Mouse (Mus musculus) lung, postnatal 36 days (tissue): ENCODE measurements at regions not wholly inside any gene's neighbourhood (a gene's known extent, or its start where the extent isn't known, plus 50 kb on each side); places are given as distances from the start of the nearest gene placed in this dataset.
A peak's percentile ranks its signal among the peaks of the same experiment; 100 is the strongest.

ENCODE experiments used
- DNase-seq: peaks from one replicate; pipeline ENCODE4 v3.0.0; 2022; ENCODE audit warnings: mixed read lengths

DNA sequence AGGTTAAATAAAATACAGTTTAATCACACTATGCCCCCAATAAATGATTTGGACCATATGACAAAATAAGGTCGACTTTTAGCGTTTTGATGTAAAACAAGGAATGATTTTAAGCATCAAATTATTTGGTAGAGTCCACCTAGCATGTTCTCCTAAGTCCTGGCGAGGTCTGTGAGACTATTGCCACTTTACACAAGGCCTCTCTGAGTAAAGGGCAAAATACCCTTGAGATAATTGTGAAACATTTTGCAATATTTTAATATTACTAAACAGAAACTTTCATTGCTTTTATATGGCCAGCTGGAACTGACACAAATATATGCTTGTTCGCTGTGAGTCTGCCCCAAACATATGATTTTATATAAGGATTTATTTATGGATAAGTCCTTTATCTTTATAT lies 629.4 kb upstream of the Zeb2 start:
- DNase-seq = no peak

DNA sequence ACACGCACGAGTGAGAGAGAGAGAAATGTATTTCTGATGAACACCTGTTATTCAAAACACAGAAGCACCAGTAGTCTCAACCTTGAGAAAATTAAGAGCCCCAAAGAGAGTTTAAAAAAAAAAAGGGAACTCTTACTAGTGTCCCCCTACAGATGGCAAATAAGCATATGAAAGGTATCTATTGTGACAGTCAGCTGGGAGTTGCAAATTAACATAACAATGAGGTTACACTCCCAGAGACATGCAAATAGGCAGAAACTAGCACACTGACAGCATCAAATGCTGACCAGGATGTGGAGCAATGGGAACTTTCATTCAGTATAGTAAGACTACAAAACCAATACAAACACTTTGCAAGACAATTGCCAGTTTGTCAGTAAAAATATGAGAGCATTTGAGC lies 619.1 kb upstream of the Zeb2 start:
- DNase-seq = no peak

DNA sequence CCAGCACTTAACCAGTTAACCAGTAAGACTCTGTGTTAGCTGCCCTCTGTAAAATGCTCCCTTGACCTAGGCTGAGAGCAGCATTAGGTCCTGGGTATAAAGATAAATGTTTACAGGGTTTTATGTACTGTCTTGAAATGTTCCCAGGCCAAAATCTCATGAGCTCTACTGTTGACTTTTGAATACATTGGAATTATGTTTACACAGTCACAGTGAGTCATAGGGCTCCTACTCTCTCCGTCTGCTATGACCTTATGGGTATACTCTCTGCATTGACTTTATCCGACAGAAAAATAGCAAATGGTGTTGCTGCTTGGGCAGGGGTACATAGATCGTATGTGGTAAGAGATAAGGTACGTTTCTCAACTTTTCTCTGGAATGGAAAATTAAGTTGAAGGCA lies 596.8 kb upstream of the Zeb2 start:
- no peak for DNase-seq

DNA sequence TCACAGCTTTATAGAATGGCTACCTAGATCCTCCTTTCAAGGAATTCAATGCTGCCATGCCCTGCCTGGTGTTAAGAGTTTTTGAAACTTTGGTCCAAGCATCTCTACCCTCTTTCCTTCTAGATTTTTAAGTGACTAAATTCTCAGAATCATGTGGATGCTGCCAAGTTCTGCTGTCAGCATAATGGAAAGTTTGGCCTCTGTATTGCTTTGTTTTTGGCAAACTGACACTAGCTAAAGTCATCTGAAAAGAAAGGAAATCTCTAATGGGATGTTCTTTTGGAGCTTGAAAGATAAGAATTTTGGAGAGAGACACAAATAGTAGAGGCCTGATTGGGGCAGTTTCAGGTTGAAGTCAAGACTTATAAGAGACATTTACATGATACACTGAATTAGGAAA lies 589.8 kb upstream of the Zeb2 start:
- DNase-seq = peak; percentile 19

DNA sequence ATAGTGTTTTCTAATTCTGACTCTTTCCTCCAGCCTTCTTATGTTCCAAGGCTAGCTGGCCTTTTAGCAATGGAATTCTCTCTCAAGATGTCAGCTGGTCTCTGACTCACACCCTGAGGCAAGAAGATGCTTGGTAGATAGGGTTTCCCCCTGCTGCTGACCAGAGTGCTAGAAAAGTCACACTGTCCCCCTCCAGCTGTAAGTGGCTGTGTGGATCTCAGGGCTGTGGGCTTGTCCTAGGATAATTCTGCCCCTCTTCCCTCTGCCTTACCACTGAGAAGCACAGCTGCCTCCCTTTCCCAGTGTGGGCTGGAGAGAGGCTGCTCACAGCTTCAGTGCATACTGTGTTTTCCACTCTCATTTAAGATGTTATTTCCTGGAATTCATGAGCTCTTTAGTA lies 585.3 kb upstream of the Zeb2 start:
- DNase-seq = no peak

DNA sequence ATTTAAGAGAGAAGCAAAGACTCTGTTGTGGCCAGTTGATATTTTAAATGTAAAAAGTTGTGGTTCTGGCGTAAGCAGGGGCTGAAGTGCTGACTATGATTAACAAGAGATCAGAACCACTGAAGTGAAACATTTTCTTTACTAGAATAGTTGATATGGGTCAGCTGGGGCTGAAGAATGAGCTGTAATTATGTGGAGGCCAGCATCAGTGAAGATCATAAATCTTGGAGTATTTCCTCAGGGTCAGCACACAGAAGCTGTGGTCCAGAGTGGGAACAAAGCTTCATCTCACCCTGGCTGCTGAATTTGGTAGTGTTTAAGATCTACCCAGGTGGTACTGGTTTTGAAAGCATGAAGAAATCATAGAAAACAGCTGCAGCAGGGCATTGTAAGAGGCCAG lies 583.4 kb upstream of the Zeb2 start:
- no peak for DNase-seq

DNA sequence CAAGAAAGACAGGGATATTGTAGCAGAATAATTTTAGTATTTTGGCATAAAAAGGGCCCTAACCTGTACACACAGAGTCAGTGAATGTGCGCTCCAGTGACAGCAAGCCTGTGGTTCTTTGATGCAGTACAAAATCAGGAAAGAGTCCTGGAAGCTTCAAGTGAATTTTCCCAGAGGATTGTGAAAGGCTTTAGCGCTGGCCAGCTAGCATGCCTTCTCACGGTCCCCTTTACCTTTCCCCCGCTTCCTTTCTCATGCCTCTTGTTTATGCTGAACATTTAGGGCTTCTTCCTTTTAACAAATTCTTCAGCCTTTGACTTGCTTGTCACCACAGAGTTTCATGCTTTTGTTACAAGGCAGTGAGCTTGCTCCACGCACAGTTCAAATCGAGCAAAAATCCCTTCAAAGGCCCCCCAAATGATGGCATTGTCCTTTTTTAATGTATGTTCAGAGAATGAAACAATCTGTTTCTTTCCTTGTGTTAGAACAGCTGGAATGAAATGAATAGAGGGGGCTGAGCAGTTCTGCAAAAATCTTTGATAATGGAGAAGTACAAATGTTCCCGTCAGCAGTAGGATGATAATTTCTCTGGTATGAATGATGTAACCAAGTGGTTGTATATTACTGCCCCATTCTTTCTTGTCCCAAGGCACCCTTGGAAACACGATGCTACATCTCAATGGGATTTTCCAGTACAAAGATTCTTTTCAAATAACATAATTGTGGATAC lies 576.3 kb upstream of the Zeb2 start:
- DNase-seq = no peak

DNA sequence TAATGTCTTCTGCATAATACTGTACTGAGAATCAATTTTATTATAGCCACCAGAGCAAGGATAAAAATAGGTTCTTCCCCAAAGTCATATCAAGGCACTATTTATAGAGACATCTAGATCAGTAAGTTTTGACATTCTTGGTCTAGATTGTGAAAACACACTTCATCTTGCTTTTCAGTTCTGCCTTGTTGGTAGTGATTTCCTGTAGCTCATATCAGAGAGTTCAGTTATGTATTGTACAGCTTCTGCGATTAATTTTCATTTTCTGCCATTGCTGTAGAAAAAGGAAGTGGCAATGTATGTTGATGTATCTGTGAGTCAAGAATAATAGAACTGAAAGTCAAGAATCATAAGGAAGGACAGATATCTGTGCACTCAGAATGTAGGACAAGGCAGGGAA lies 575.6 kb upstream of the Zeb2 start:
- no peak for DNase-seq

DNA sequence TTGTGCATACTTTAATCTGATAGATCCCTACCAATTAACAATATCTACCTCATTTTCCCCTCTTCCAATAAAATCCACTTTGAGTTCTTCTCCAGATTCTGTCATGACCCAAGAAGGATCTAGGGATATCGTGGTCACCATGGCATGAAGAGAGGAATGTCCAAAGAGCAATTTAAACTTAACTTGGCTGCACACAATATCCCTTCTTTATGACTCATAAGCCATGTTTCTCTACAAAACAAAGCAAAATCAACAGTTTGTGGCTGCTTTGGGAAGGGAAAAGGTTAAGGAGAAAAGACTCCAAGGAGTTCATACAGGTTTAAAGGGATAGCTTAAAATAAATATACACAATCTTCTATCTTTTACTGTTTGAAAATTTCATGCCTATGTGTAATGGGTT lies 571.8 kb upstream of the Zeb2 start:
- no peak for DNase-seq

DNA sequence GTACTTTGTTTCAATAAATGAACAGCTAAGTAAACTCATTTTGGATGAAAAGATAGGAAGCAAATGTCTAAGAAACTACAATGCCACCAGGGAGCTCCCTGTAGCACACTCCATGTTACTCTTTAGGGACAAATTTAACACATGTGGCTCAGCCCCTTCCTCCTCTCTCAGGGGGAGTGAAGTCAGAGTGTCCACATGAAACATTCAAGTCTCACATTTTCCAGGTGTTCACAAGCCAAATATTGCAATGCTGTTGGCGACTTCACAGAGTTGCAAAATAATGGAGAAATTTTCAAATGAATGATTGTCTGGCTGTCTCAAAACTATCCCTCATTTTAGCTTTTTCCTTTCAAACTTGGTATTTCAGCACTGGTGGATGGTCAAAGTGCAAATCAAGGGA lies 564.1 kb upstream of the Zeb2 start:
- no peak for DNase-seq

DNA sequence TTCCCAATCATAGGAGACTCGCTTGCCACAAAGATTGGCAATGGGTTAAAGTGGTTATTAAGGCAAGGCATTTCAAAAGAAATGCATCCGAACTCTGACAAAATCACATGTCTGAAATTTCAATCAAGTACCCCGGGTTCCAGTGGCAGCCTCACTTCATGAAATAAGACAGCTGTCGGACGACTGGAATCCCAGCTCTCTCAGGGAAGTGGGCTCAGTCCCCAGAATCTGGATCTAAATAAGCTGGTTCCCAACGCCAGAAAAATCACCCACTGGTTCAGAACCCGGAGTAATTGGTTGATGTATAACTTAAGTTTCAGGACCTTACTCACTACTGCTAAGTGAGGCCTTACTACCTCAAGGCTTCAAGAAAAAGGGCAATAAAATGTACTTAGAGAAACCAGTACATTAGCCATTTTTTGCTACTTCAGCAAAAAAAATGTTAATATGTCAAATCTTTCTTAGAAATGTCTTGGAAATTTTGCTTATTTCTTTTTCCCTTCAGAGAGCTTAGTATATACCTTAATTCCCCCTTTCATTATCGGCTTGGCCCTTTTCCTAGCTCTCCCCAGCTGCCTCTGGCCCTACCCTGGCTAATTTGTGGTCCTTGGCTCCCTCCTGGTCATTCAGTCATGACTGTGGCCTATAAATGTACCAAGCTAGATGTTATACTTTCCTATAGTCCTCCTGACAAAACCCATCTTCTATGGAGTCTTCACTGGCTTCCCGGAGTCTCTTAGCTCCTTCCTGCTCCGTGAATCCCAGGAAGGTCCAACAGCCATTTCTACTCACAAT lies 562.1 kb upstream of the Zeb2 start:
- no peak for DNase-seq

DNA sequence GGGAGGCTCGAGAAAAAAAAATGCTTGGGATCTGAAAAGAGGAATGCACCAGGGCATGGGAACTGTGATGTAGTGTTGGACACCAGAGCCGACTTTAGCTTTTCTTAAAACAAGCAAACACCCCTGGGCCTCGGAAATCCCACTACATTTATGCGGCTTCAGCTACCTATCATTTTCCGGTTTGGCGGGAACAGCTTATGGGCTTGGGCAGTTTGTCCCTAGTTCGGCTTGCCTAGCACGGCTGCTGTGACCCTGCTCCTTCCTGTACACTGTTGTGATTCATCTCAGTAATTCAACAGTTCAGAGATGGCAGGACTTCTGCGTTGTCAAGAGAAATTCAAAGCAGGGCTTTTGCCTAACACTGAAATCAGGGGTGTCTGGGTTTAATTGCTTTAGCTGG lies 561.5 kb upstream of the Zeb2 start:
- no peak for DNase-seq

DNA sequence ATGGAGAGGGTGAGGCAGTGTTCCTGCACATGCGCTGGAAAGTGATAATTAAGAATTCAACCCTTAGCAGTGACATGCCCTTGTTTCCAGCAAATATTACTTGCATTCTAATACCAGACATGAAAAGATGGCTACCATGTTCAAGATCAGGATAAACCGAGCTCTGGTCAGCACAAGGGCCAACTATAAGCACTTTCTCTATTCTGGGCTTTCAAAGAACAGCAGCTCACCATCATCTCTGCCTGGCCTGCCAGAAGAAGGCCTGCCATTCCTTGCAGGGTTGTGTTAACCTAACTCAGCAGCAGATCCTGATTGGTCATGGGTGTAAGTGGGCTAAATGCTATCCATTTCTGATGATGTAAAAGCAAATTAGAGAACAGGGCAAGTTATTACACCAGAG lies 558.6 kb upstream of the Zeb2 start:
- no peak for DNase-seq

DNA sequence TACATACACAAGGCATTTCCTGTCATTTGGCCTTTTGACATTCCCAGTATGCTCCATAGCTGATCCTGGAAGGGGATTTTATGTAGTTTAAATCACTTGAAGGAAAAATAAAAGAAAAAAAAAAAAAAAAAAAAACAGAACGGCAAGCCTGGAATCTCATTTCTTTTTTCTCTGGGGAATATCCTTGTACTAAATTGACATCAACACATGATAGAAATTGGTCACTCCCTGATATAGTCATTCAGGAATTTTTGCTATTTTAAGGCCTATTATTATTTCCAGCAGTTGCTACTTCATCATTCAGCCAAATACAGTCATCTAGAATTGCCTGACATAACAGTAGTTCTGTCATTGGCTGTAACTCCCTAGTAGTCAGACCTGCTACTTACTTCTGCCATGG lies 538.8 kb upstream of the Zeb2 start:
- DNase-seq = no peak

DNA sequence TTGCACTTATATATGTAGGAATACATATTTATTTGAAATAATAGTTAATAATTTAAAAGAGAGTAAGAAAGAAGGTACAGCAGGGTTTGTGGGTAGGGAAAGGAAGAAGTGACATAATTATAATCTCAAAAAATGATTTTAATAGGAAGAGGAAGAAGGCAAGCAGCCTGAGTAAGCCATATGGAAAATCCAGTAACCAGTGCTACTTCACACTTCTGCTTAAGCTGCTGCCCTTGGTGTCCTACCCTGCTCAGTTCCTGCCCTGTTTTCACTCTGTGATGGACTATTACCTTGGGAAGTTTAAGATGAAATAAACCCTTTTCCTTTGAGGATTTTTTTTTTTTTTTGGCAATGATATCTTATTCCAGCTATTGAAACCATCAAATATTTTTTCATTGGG lies 537.5 kb upstream of the Zeb2 start:
- DNase-seq = no peak

DNA sequence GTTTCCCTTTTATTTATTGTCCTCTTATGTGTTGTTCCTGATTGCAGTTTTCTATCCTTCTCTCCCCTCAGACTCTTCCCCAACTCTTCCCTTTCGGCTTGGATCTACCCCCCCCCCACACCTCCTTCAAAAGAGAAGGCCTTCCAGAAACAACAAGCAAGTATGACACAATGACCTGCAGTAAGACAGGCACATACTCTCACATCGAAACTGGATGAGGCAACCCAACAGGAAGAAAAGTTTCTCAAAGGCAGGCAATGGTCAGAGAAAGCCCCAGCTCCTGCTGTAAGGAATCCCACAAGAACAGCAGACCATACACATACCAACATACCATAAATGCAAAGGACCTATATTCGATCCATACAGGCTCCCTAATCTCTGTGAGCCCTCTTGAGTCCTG lies 535.8 kb upstream of the Zeb2 start:
- DNase-seq = no peak

DNA sequence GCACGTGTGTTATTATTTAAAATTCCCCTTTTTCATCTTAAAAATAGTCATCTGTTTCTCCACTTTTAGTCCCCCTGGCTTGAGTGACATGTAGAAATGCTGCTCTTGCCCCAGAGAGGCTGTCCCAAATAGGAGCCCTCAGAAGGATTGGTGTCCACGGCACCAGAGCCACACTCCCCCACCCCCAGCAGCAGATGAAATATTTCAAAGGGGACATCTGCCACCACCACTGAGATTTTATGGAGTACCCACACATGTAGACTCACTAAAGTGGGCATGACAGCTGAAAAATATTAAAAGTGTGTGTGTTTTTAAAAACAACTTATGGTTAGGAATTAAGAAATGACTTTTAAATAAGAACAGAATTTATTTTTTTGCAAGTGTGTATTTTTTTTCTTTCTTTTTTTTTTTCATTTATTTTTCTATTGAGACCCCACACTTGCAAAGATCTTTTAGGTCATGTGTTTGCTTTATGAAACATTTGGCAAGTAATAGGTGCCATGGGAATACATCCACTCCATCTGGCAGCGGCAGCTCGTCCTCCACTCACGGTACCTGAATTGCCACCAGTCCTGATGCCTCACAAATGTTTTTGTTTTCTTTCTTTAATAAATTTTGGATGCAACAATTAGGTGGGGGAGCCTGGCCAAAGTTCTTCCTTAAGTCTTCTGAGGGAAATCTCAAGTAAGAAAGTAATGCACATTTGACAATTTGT lies 533.2 kb upstream of the Zeb2 start:
- no peak for DNase-seq

DNA sequence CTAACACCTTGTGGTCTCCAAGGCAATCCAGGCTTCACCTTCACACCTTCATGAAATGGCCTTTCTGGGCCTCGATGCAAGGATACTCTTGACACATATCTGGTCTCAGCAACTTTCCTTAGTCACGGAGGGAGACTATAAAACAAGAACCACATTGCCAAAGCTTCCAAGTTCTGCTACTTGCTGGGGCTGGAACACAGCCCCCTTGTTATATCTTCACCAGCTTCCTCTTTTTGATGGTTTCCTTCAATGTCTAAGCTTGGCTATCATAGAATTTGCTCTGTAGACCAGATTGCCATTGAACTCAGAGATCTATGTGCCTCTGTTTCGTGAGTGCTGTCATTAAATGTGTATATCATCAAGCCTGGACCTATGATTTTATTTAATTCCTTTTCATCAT lies 530.7 kb upstream of the Zeb2 start:
- no peak for DNase-seq

DNA sequence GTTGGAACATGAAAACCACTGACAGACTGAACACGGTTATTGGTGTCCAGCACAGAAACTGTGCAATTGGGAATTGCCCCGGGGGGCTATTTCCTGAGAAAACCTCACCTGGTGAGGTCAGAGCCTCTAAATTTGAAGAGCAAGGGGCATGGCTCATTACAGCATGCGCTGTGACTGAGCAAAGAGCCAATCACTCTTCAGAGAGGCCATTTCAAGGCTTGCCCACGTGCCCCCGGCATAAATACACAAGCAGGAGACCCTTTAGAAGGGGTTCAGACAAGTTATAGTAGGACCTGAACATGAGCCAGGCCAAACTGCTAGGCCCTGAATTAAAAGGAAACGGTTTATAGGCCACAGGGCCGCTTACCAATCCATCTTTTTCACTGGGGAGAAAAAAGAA lies 512.9 kb upstream of the Zeb2 start:
- DNase-seq = no peak

DNA sequence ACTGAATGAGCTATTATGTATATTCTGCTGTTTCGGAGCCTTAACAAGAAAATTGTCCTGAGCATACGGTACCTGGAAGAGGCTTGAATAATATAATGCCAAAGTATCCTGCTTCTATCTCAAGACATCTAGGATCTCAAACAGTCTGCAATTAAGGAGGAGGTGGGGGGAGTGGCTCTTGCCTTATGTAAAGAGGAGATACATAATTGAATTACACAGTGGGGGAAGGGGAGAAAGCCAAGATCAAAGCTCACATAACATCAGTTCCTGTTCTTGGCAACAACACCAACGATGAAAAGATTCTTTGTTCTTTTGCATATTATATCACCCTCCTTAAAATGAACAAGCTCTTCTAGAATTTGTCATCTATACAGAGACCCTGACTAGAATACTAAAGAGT lies 512.4 kb upstream of the Zeb2 start:
- no peak for DNase-seq

DNA sequence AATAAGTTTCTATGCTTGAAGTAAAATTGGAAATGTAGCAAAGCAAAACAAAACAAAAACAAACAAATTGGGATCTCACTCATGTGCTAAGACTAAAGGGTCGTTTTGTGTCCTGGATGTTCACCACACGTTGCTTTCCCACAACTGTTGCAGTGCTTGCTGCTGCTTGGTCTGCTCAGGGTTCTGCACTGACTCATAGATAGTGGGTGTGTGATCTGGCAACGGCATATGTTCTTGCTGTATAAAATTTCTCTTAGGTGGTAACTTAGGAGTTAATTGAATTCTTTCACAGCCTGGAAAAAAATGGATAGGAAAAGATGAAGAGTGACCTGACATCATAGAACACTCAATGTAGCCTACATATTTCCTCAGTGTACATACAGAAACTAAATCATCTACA lies 505.9 kb upstream of the Zeb2 start:
- no peak for DNase-seq

DNA sequence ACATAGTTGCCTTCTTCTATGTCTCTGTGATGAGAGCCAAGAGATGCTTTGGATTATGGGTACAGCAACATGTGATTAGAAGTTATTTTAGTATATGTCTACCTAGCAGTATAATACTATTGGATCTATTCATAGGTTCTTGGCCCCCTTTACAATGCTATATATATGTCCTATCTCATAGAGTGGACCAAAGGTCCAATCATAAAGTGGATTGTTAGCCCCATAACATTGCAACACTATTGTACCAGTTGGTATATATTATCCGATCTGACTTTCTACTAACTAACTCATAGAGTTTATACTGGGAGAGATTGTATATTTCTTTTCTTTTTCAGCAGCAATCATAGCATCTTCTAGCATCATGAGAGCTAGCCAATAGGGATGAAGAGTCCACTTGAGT lies 491.7 kb upstream of the Zeb2 start:
- no peak for DNase-seq

DNA sequence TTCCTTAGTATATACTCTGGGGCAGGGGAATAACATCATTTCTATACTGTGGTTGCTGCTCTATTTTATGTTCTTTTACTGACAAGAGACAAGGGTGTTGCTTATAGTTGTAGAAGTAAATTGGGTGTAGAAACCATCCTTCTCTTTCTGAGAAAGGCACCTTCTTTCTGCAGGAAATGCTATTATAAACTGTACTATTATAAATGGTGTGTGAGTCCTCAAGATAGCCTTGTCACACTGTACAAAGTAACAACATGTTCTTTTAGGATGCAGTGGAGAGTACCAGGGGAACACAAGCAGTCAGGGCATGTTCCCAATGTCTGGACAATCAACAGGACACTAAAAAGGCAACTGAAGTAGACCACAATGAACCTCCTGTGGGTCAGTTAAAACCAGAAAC lies 490.2 kb upstream of the Zeb2 start:
- DNase-seq = peak; percentile 31

DNA sequence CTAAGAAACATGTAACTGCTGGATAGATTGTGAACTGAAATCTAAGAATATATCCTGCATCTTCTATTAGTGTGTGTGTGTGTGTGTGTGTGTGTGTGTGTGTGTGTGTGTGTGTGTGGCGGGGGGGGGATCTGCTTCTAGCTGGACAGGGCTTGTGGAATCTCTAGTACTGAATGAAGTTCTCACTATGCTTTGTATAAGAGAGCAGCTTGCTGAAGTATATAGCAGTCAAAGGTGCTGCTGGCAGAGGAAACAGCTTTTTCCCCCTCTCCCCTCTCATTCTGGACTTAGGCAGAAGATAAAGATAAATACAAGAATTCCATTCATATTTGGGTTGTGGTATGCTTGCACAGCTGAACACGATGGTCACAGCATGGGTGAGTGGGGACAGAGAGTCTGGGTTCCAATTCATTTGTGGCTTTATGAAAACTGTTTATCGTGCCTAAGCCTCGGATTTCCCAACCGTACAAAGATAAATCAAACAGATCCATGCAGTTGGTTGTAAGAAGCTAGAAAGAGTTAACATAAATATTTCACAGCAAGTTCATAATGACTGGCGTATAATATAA lies 484.2 kb upstream of the Zeb2 start:
- DNase-seq = no peak
